ENCODE assay signal across 9 mouse cellular contexts in genomic region chr17:23542004-23542720, GRCm38 (mm10). TPM values are rescaled to one million over a fixed set of nuclear protein-coding genes. Genes with fewer than 3 reads are reported as not detected.
A peak's percentile ranks its signal among the peaks of the same experiment; 100 is the strongest.
DNase-seq lines count a peak whose midpoint lies in the region; ATAC-seq lines count a peak whose summit lies in the region.
"Had no signal": no experiment of that assay in that cellular context is flagged by ENCODE, and none has a peak within 500 bp of the region (broad histone marks: within the 10 kb centered on the region; RNA-seq: fewer than 3 reads in every experiment).

No protein-coding gene starts in this region.

- peak overlapping the region; percentile 20 for H3K4me3 ChIP-seq in kidney, embryonic 15.5 days (replicated peaks)
- H3K4me3 ChIP-seq in forebrain, embryonic 14.5 days (ENCODE audit: low read depth, low read length), result peak overlapping the region; percentile 13; the same call in 1 of the 2 replicates
- peak overlapping the region; percentile 17; the same call in 1 of the 2 replicates for H3K4me3 ChIP-seq in liver, embryonic 15.5 days (replicated peaks)

- no peak overlapping the region for H3K9ac ChIP-seq in kidney, embryonic 15.5 days
- peak overlapping the region; percentile 21; the same call in 1 of the 2 replicates for H3K9ac ChIP-seq in forebrain, embryonic 14.5 days (ENCODE audit: low read length)
- H3K9ac ChIP-seq in liver, embryonic 15.5 days, result no peak overlapping the region

- no peaks in the 10 kb centered on the region for H3K36me3 ChIP-seq in kidney, embryonic 15.5 days
- H3K36me3 ChIP-seq in forebrain, embryonic 14.5 days (ENCODE audit: control insufficient read depth, insufficient read depth, low read length), result no peaks in the 10 kb centered on the region
- H3K36me3 ChIP-seq in liver, embryonic 15.5 days (replicated peaks), result no peaks in the 10 kb centered on the region

- no peak overlapping the region for H3K27ac ChIP-seq in kidney, embryonic 15.5 days
- no peak overlapping the region for H3K27ac ChIP-seq in forebrain, embryonic 14.5 days (ENCODE audit: low read depth, low read length)
- no peak overlapping the region for H3K27ac ChIP-seq in liver, embryonic 15.5 days (replicated peaks)

- peaks cover 36% of the 10 kb centered on the region for H3K4me1 ChIP-seq in kidney, embryonic 15.5 days
- H3K4me1 ChIP-seq in forebrain, embryonic 14.5 days (ENCODE audit: control insufficient read depth, insufficient read depth, low read length), result no peaks in the 10 kb centered on the region; the same call in 1 of the 2 replicates
- H3K4me1 ChIP-seq in liver, embryonic 15.5 days (replicated peaks), result peaks cover 45% of the 10 kb centered on the region

- H3K27me3 ChIP-seq in kidney, embryonic 15.5 days, result peaks cover 37% of the 10 kb centered on the region
- peaks cover 24% of the 10 kb centered on the region for H3K27me3 ChIP-seq in forebrain, embryonic 14.5 days (replicated peaks; ENCODE audit: control insufficient read depth, insufficient read depth, low read length)
- H3K27me3 ChIP-seq in liver, embryonic 15.5 days, result peaks cover 19% of the 10 kb centered on the region

- WGBS in kidney, embryonic 15.5 days, result 20% methylated on average over 12 of the region's 12 CpGs
- WGBS in forebrain, embryonic 14.5 days, result 14% methylated on average over 12 of the region's 12 CpGs
- WGBS in liver, embryonic 15.5 days (ENCODE audit: insufficient replicate concordance), result 19% methylated on average over 12 of the region's 12 CpGs

- no peak for DNase-seq in kidney, postnatal 25 days
- peak; percentile 23 for DNase-seq in NIH3T3 (ENCODE audit: low read depth)
- DNase-seq in forebrain, embryonic 14.5 days (ENCODE audit: low spot score), result no peak
- DNase-seq in adrenal gland, postnatal 4 days (ENCODE audit: low spot score in 2 of 2), result no peak
- DNase-seq in thymus, postnatal 36 days, result no peak

- ATAC-seq in kidney, embryonic 15.5 days (replicated peaks; ENCODE audit: low FRiP score), result no peak
- ATAC-seq in forebrain, embryonic 14.5 days, result no peak
- ATAC-seq in liver, embryonic 15.5 days (ENCODE audit: insufficient read depth), result no peak
- no peak for ATAC-seq in monocyte, adult 5-6 weeks (replicated peaks; ENCODE audit: insufficient number of reproducible peaks, low FRiP score, low TSS enrichment, poor library complexity, severe bottlenecking)

- no peaks in the 10 kb centered on the region for H3K9me3 ChIP-seq in kidney, embryonic 15.5 days (replicated peaks)
- H3K9me3 ChIP-seq in forebrain, embryonic 14.5 days (replicated peaks; ENCODE audit: control insufficient read depth, low read length), result no peaks in the 10 kb centered on the region
- no peaks in the 10 kb centered on the region for H3K9me3 ChIP-seq in liver, embryonic 15.5 days (replicated peaks)

- H3K4me2 ChIP-seq in kidney, embryonic 15.5 days, result peak overlapping the region; percentile 48
- H3K4me2 ChIP-seq in forebrain, embryonic 14.5 days (ENCODE audit: low read length), result peak overlapping the region; percentile 38
- peak overlapping the region; percentile 36 for H3K4me2 ChIP-seq in liver, embryonic 15.5 days

RNA-seq across cellular contexts. Expression of gene Zfp213, which starts 21.9 kb away (rescaled TPM):
- polyA plus RNA-seq in kidney, embryonic 15.5 days (2015; fragmentation: Nextera tagmentation; extraction: Ambion mirVana), result 20.9 and 22.8 TPM in 2 replicates
- polyA plus RNA-seq in forebrain, embryonic 14.5 days (2014; fragmentation: Nextera tagmentation; extraction: Ambion mirVana), result 17.6 and 20.9 TPM in 2 replicates
- polyA plus RNA-seq in liver, embryonic 15.5 days (2015; fragmentation: Nextera tagmentation; extraction: Ambion mirVana), result 5.3 and 5.5 TPM in 2 replicates
- 10 to 100 TPM in 1 of 2 experiments, 1 to 10 TPM in 1; 8.5 to 11.5 TPM for total RNA-seq in adrenal gland, postnatal 4 days (2021)
- total RNA-seq in monocyte, adult 5-6 weeks (2017), result 4.2 to 6.2 TPM (median 5.4 TPM) in 3 replicates

RNA-seq across cellular contexts. Expression of gene Zfp13, which starts 57.1 kb away (rescaled TPM):
- 16.3 and 16.5 TPM in 2 replicates for polyA plus RNA-seq in kidney, embryonic 15.5 days (2015; fragmentation: Nextera tagmentation; extraction: Ambion mirVana)
- 24.1 and 26.0 TPM in 2 replicates for polyA plus RNA-seq in forebrain, embryonic 14.5 days (2014; fragmentation: Nextera tagmentation; extraction: Ambion mirVana)
- polyA plus RNA-seq in liver, embryonic 15.5 days (2015; fragmentation: Nextera tagmentation; extraction: Ambion mirVana), result 1.3 and 1.8 TPM in 2 replicates
- total RNA-seq in adrenal gland, postnatal 4 days (2021), result 10 to 100 TPM; 27.5 to 29.7 TPM
- total RNA-seq in monocyte, adult 5-6 weeks (2017), result not detected in 3 replicates

RNA-seq across cellular contexts. Expression of gene Zscan10, which starts 58.5 kb away (rescaled TPM):
- not detected in 2 replicates for polyA plus RNA-seq in kidney, embryonic 15.5 days (2015; fragmentation: Nextera tagmentation; extraction: Ambion mirVana)
- polyA plus RNA-seq in forebrain, embryonic 14.5 days (2014; fragmentation: Nextera tagmentation; extraction: Ambion mirVana), result not detected in 2 replicates
- polyA plus RNA-seq in liver, embryonic 15.5 days (2015; fragmentation: Nextera tagmentation; extraction: Ambion mirVana), result 0.16 TPM in 1 of 2 replicates, not detected in the other
- not detected for total RNA-seq in adrenal gland, postnatal 4 days (2021)
- total RNA-seq in monocyte, adult 5-6 weeks (2017), result not detected in 3 replicates
- total RNA-seq: left cerebral cortex, adult 8-10 months had no signal
